14 mouse cellular contexts compared by ENCODE assay signal in the genomic region with DNA sequence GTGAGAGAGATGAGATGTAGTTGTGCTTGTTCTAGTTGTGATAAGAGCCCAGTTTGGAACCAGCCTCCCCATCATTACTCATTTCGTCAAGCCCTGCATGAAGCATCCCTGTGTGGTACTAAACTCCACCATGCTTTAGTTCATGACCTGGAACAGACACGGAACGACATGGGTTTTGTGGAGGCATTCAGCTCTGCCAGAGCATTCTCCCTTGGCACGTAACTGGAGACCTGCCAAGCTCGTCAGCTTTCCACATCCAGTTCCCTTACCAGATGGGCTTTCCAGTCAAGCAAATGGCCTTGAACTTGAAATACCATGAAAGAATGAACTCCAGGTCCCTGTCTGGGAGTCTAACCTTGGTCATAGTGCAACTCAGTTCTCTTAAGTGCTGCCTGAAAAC.
A peak's percentile ranks its signal among the peaks of the same experiment; 100 is the strongest.
DNase-seq lines count a peak whose midpoint lies in the region; ATAC-seq and TF ChIP-seq lines count a peak whose summit lies in the region.
"Had no signal": no experiment of that assay in that cellular context is flagged by ENCODE, and none has a peak within 500 bp of the region (broad histone marks: within the 10 kb centered on the region; RNA-seq: fewer than 3 reads in every experiment).

No protein-coding gene starts in this region.

- no peak for ATAC-seq in kidney, embryonic 15.5 days (replicated peaks; ENCODE audit: low FRiP score)
- ATAC-seq in liver, embryonic 12.5 days = no peak

- 71% methylated on average over 5 of the region's 5 CpGs for whole genome bisulfite sequencing in kidney, embryonic 15.5 days
- WGBS in liver, embryonic 12.5 days (ENCODE audit: insufficient replicate concordance) = 74% methylated on average over 5 of the region's 5 CpGs

- no peaks in the 10 kb centered on the region for H3K36me3 ChIP-seq in kidney, embryonic 15.5 days
- no peaks in the 10 kb centered on the region for H3K36me3 ChIP-seq in liver, embryonic 12.5 days
- H3K36me3 ChIP-seq: embryonic facial prominence, embryonic 12.5 days; neural tube, embryonic 13.5 days had no signal

- DNase-seq in gastrocnemius, adult 2 months = peak; percentile 35
- no peak for DNase-seq in gastrocnemius, postnatal 25 days
- DNase-seq in kidney, postnatal 14 days = peak; percentile 33
- DNase-seq in adrenal gland, postnatal 10 days = peak; percentile 78
- DNase-seq in cerebellum, postnatal 36 days = peak; percentile 22 to 25
- DNase-seq in layer of hippocampus, adult 2 months (ENCODE audit: low spot score in 2 of 2) = no peak
- DNase-seq: lung, embryonic 14.5 days; right cerebral cortex, postnatal 4 days; thymus, postnatal 14 days had no signal

- intact Hi-C loops in gastrocnemius, adult 2 months (cut with DNase I) = no loop called here

- H3K9ac ChIP-seq in kidney, embryonic 15.5 days = no peak overlapping the region
- H3K9ac ChIP-seq in liver, embryonic 12.5 days = no peak overlapping the region
- H3K9ac ChIP-seq: embryonic facial prominence, embryonic 12.5 days; lung, embryonic 14.5 days; neural tube, embryonic 13.5 days had no signal

- no peak overlapping the region for H3K4me3 ChIP-seq in gastrocnemius, adult 2 months
- no peak overlapping the region for H3K4me3 ChIP-seq in kidney, embryonic 15.5 days (replicated peaks)
- no peak overlapping the region for H3K4me3 ChIP-seq in liver, embryonic 12.5 days
- no peak overlapping the region for H3K4me3 ChIP-seq in layer of hippocampus, adult 2 months
- H3K4me3 ChIP-seq: embryonic facial prominence, embryonic 12.5 days; left cerebral cortex, adult 2 months; neural tube, embryonic 13.5 days had no signal

- no peak overlapping the region for H3K4me2 ChIP-seq in kidney, embryonic 15.5 days
- no peak overlapping the region for H3K4me2 ChIP-seq in liver, embryonic 12.5 days
- H3K4me2 ChIP-seq: embryonic facial prominence, embryonic 12.5 days; lung, embryonic 14.5 days; neural tube, embryonic 13.5 days had no signal

- TF ChIP-seq CTCF in gastrocnemius, adult 2 months (IDR thresholded peaks at IDR 0.05) = no peak
- no peak for TF ChIP-seq CTCF in layer of hippocampus, adult 2 months (conservative IDR thresholded peaks at IDR 0.05)

- no peaks in the 10 kb centered on the region for H3K27me3 ChIP-seq in kidney, embryonic 15.5 days
- no peaks in the 10 kb centered on the region for H3K27me3 ChIP-seq in liver, embryonic 12.5 days (replicated peaks)
- H3K27me3 ChIP-seq: embryonic facial prominence, embryonic 12.5 days; neural tube, embryonic 13.5 days had no signal

- no peaks in the 10 kb centered on the region for H3K9me3 ChIP-seq in kidney, embryonic 15.5 days (replicated peaks)
- H3K9me3 ChIP-seq in liver, embryonic 12.5 days (replicated peaks) = no peaks in the 10 kb centered on the region
- H3K9me3 ChIP-seq: embryonic facial prominence, embryonic 12.5 days; neural tube, embryonic 13.5 days had no signal

- H3K27ac ChIP-seq in gastrocnemius, adult 2 months = no peak overlapping the region
- no peak overlapping the region for H3K27ac ChIP-seq in kidney, embryonic 15.5 days
- no peak overlapping the region for H3K27ac ChIP-seq in liver, embryonic 12.5 days
- no peak overlapping the region for H3K27ac ChIP-seq in layer of hippocampus, adult 2 months
- H3K27ac ChIP-seq: embryonic facial prominence, embryonic 12.5 days; left cerebral cortex, adult 2 months; neural tube, embryonic 13.5 days had no signal

- H3K4me1 ChIP-seq in kidney, embryonic 15.5 days = no peaks in the 10 kb centered on the region
- no peaks in the 10 kb centered on the region for H3K4me1 ChIP-seq in liver, embryonic 12.5 days
- H3K4me1 ChIP-seq: embryonic facial prominence, embryonic 12.5 days; neural tube, embryonic 13.5 days had no signal

Comparison
In these comparisons a context has a peak if more than half of its experiments do, and no peak if none do; other contexts are left out.
1. DNase-seq: peak in gastrocnemius, adult 2 months (single experiment), kidney, postnatal 14 days (single experiment), adrenal gland, postnatal 10 days (single experiment) and cerebellum, postnatal 36 days (2 of 2); none in gastrocnemius, postnatal 25 days (single experiment) and layer of hippocampus, adult 2 months (0 of 2).